Mouse (Mus musculus) spleen, adult 2 months (tissue): ENCODE data around the gene Tmem127. TPM values are rescaled to one million over a fixed set of nuclear protein-coding genes. Genes with fewer than 3 reads are reported as not detected.

Experiments used
- DNase-seq, 2 experiments: peaks; one replicate each; pipeline versions ENCODE4 v3.0.0 to v3.0.0-alpha.2; 2012 to 2021; ENCODE audit warnings: low spot score in 2 of 2, low read depth in 1 of 2
- H3K27ac ChIP-seq: fragments of 200-500 bp; 2 replicates; pipeline ENCODE4 v1.5.1; 2012; ENCODE audit warnings: low read length, inconsistent platforms; ENCODE audit not compliant: insufficient read depth
- H3K27me3 ChIP-seq: fragments of 200-500 bp; 2 replicates; pipeline ENCODE4 v1.6.1; 2012; ENCODE audit warnings: mild to moderate bottlenecking, moderate library complexity, low read length, inconsistent platforms; ENCODE audit not compliant: control insufficient read depth, insufficient read depth
- H3K36me3 ChIP-seq: fragments of 200-500 bp; 2 replicates; pipeline ENCODE4 v1.6.1; 2012; ENCODE audit warnings: mild to moderate bottlenecking, low read length, inconsistent platforms; ENCODE audit not compliant: control insufficient read depth, insufficient read depth
- H3K4me1 ChIP-seq: fragments of 200-500 bp; 2 replicates; pipeline ENCODE4 v1.6.1; 2011; ENCODE audit warnings: inconsistent platforms; ENCODE audit not compliant: control insufficient read depth, insufficient read depth, insufficient read length
- H3K4me3 ChIP-seq: fragments of 200-500 bp; 2 replicates; pipeline ENCODE4 v1.5.1; 2011; ENCODE audit warnings: mild to moderate bottlenecking, inconsistent platforms; ENCODE audit not compliant: insufficient read depth, insufficient read length; ENCODE audit errors: extremely low read depth
- CTCF ChIP-seq: fragments of 200-500 bp; IDR thresholded peaks from 2 replicates; pipeline ENCODE4 v1.5.1; 2011; ENCODE audit warnings: mild to moderate bottlenecking, inconsistent platforms; ENCODE audit not compliant: insufficient read depth, insufficient read length, insufficient replicate concordance; ENCODE audit errors: extremely low read depth
- POLR2A ChIP-seq: fragments of 200-500 bp; IDR thresholded peaks from 2 replicates; pipeline ENCODE4 v1.6.1; 2011; ENCODE audit warnings: low read depth, low read length, inconsistent platforms
- WGBS: fragments of 180-500 bp; shearing (Covaris S2); methylation state at CpG from one replicate; pipeline ENCODE4 v1.1.7; 2018; 5-methylcytosine and 5-hydroxymethylcytosine counted together
- polyA plus RNA-seq: library from polyadenylated mRNA; depleted of rRNA; stranded (reverse); fragments of >200 nt; gene quantifications from 2 replicates; pipeline ENCODE4 v1.2.3, GENCODE M21; 2012

Tmem127 gene
- polyA plus RNA-seq, 1 experiment = 59.9 TPM

GRCm38 (mm10) chr2:127250291-127251008 is 2.7 kb downstream of the Tmem127 start:
- no peak overlapping the region for H3K4me3 ChIP-seq
- DNase-seq = no peak
- TF ChIP-seq POLR2A (no peak), CTCF (no peak)
- no peaks in the 10 kb centered on the region; the same call in 1 of the 2 replicates for H3K27me3 ChIP-seq
- WGBS = 93% methylated on average over 9 of the region's 9 CpGs
- no peak overlapping the region for H3K27ac ChIP-seq
- peaks cover 2% of the 10 kb centered on the region; the same call in 1 of the 2 replicates for H3K4me1 ChIP-seq
- peaks cover 7% of the 10 kb centered on the region for H3K36me3 ChIP-seq

GRCm38 (mm10) chr2:127251457-127251856 is 3.7 kb downstream of the Tmem127 start:
- WGBS = 91% methylated on average over 3 of the region's 3 CpGs
- Histone ChIP-seq H3K4me3 (no peak overlapping the region), H3K27me3 (no peaks in the 10 kb centered on the region; the same call in 1 of the 2 replicates), H3K4me1 (peaks cover 2% of the 10 kb centered on the region; the same call in 1 of the 2 replicates), H3K27ac (no peak overlapping the region), H3K36me3 (peaks cover 3% of the 10 kb centered on the region; the same call in 1 of the 2 replicates)
- no peak for TF ChIP-seq CTCF
- TF ChIP-seq POLR2A = no peak
- no peak for DNase-seq

- Histone ChIP-seq H3K4me1 (peaks cover under 1% of the 10 kb centered on the region; the same call in 1 of the 2 replicates), H3K27ac (no peak overlapping the region), H3K4me3 (no peak overlapping the region), H3K27me3 (no peaks in the 10 kb centered on the region; the same call in 1 of the 2 replicates), H3K36me3 (peaks cover 9% of the 10 kb centered on the region)
- DNase-seq = no peak
- WGBS = 82% methylated on average over 3 of the region's 3 CpGs
- TF ChIP-seq CTCF = no peak
- no peak for TF ChIP-seq POLR2A
Measured at GRCm38 (mm10) chr2:127251880-127252527, 4.3 kb downstream of the Tmem127 start.

GRCm38 (mm10) chr2:127252787-127253186 is 5.1 kb downstream of the Tmem127 start:
- Histone ChIP-seq H3K27me3 (no peaks in the 10 kb centered on the region; the same call in 1 of the 2 replicates), H3K4me3 (no peak overlapping the region), H3K36me3 (peaks cover 16% of the 10 kb centered on the region), H3K27ac (no peak overlapping the region), H3K4me1 (no peaks in the 10 kb centered on the region)
- DNase-seq = no peak
- TF ChIP-seq CTCF (no peak), POLR2A (no peak)
- 90% methylated on average over 5 of the region's 5 CpGs for WGBS

- Histone ChIP-seq H3K4me1 (no peaks in the 10 kb centered on the region), H3K4me3 (no peak overlapping the region), H3K27me3 (no peaks in the 10 kb centered on the region), H3K36me3 (peaks cover 29% of the 10 kb centered on the region), H3K27ac (no peak overlapping the region)
- TF ChIP-seq POLR2A (no peak), CTCF (no peak)
- WGBS = 88% methylated on average over 3 of the region's 3 CpGs
- DNase-seq = no peak
Measured at GRCm38 (mm10) chr2:127254604-127255134, 7.0 kb downstream of the Tmem127 start.

- H3K36me3 ChIP-seq = peaks cover 29% of the 10 kb centered on the region
- TF ChIP-seq CTCF = no peak
- no peak for TF ChIP-seq POLR2A
- no peak for DNase-seq
- H3K27ac ChIP-seq = no peak overlapping the region
- no peaks in the 10 kb centered on the region for H3K4me1 ChIP-seq
- 86% methylated on average over 6 of the region's 6 CpGs for WGBS
- no peak overlapping the region for H3K4me3 ChIP-seq
- H3K27me3 ChIP-seq = no peaks in the 10 kb centered on the region
Measured at GRCm38 (mm10) chr2:127255294-127255693, 7.6 kb downstream of the Tmem127 start.

- TF ChIP-seq CTCF = no peak
- TF ChIP-seq POLR2A = no peak
- no peaks in the 10 kb centered on the region for H3K27me3 ChIP-seq
- no peaks in the 10 kb centered on the region for H3K4me1 ChIP-seq
- H3K4me3 ChIP-seq = no peak overlapping the region
- no peak for DNase-seq
- no peak overlapping the region for H3K27ac ChIP-seq
- peaks cover 27% of the 10 kb centered on the region for H3K36me3 ChIP-seq
- WGBS = 88% methylated on average over 5 of the region's 5 CpGs
Measured at GRCm38 (mm10) chr2:127259340-127259739, 11.6 kb downstream of the Tmem127 start.
